Mouse (Mus musculus): Measurements from ENCODE around the gene Lsg1. TPM values are rescaled to one million over a fixed set of nuclear protein-coding genes. Genes with fewer than 3 reads are reported as not detected.
A peak's percentile ranks its signal among the peaks of the same experiment; 100 is the strongest.

The Lsg1 gene
- polyA plus RNA-seq, 1 experiment: 0.39 TPM

- Histone ChIP-seq H3K9me3 (ENCODE audit: control insufficient read depth, low read length) (peaks cover 7% of the 10 kb centered on the region; the same call in 1 of the 2 replicates), H3K36me3 (ENCODE audit: control insufficient read depth) (no peaks in the 10 kb centered on the region), H3K4me3 (replicated peaks) (no peak overlapping the region), H3K27me3 (ENCODE audit: control insufficient read depth) (peaks cover 54% of the 10 kb centered on the region), H3K4me1 (ENCODE audit: control insufficient read depth) (peaks cover 6% of the 10 kb centered on the region)
- no peak for TF ChIP-seq GATA1 (IDR thresholded peaks at IDR 0.05; ENCODE audit: low read length)
- no peak for TF ChIP-seq TAL1 (IDR thresholded peaks at IDR 0.05; ENCODE audit: low read length)
Observed at GRCm38 (mm10) chr16:30602684-30603530, 15.5 kb upstream of the Lsg1 start.

GRCm38 (mm10) chr16:30601946-30602345 is 14.6 kb upstream of the Lsg1 start:
- Histone ChIP-seq H3K4me1 (ENCODE audit: control insufficient read depth) (peaks cover 11% of the 10 kb centered on the region), H3K9me3 (ENCODE audit: control insufficient read depth, low read length) (peaks cover 7% of the 10 kb centered on the region; the same call in 1 of the 2 replicates), H3K4me3 (replicated peaks) (no peak overlapping the region), H3K36me3 (ENCODE audit: control insufficient read depth) (no peaks in the 10 kb centered on the region), H3K27me3 (ENCODE audit: control insufficient read depth) (peaks cover 64% of the 10 kb centered on the region)
- TF ChIP-seq GATA1 (IDR thresholded peaks at IDR 0.05; ENCODE audit: low read length) (no peak), TAL1 (IDR thresholded peaks at IDR 0.05; ENCODE audit: low read length) (no peak)

- peaks cover 11% of the 10 kb centered on the region for H3K4me1 ChIP-seq (ENCODE audit: control insufficient read depth)
- TF ChIP-seq GATA1 (IDR thresholded peaks at IDR 0.05; ENCODE audit: low read length) (no peak), TAL1 (IDR thresholded peaks at IDR 0.05; ENCODE audit: low read length) (no peak)
- peaks cover 71% of the 10 kb centered on the region for H3K27me3 ChIP-seq (ENCODE audit: control insufficient read depth)
- peaks cover 7% of the 10 kb centered on the region; the same call in 1 of the 2 replicates for H3K9me3 ChIP-seq (ENCODE audit: control insufficient read depth, low read length)
- H3K4me3 ChIP-seq (replicated peaks): peak overlapping the region; percentile 44
- H3K36me3 ChIP-seq (ENCODE audit: control insufficient read depth): no peaks in the 10 kb centered on the region
Observed at GRCm38 (mm10) chr16:30601046-30601832, 13.8 kb upstream of the Lsg1 start.

GRCm38 (mm10) chr16:30600431-30601045 is 13.1 kb upstream of the Lsg1 start:
- Histone ChIP-seq H3K27me3 (ENCODE audit: control insufficient read depth) (peaks cover 75% of the 10 kb centered on the region), H3K4me1 (ENCODE audit: control insufficient read depth) (peaks cover 11% of the 10 kb centered on the region), H3K4me3 (replicated peaks) (peak overlapping the region; percentile 44), H3K36me3 (ENCODE audit: control insufficient read depth) (no peaks in the 10 kb centered on the region), H3K9me3 (ENCODE audit: control insufficient read depth, low read length) (peaks cover 7% of the 10 kb centered on the region; the same call in 1 of the 2 replicates)
- no peak for TF ChIP-seq GATA1 (IDR thresholded peaks at IDR 0.05; ENCODE audit: low read length)
- no peak for TF ChIP-seq TAL1 (IDR thresholded peaks at IDR 0.05; ENCODE audit: low read length)

GRCm38 (mm10) chr16:30599491-30600268 is 12.3 kb upstream of the Lsg1 start, which contains the start of gene Fam43a:
TSS of gene Fam43a (plus strand) at chr16:30599723.
- Histone ChIP-seq H3K4me1 (ENCODE audit: control insufficient read depth) (peaks cover 11% of the 10 kb centered on the region), H3K9me3 (ENCODE audit: control insufficient read depth, low read length) (peaks cover 7% of the 10 kb centered on the region; the same call in 1 of the 2 replicates), H3K27me3 (ENCODE audit: control insufficient read depth) (peaks cover 78% of the 10 kb centered on the region), H3K4me3 (replicated peaks) (peak within 1 kb of the TSS; percentile 56), H3K36me3 (ENCODE audit: control insufficient read depth) (no peaks in the 10 kb centered on the region)
- TF ChIP-seq TAL1 (IDR thresholded peaks at IDR 0.05; ENCODE audit: low read length): no peak
- no peak for TF ChIP-seq GATA1 (IDR thresholded peaks at IDR 0.05; ENCODE audit: low read length)

- no peaks in the 10 kb centered on the region for H3K36me3 ChIP-seq (ENCODE audit: control insufficient read depth)
- peaks cover 7% of the 10 kb centered on the region; the same call in 1 of the 2 replicates for H3K9me3 ChIP-seq (ENCODE audit: control insufficient read depth, low read length)
- peaks cover 63% of the 10 kb centered on the region for H3K27me3 ChIP-seq (ENCODE audit: control insufficient read depth)
- peaks cover 11% of the 10 kb centered on the region for H3K4me1 ChIP-seq (ENCODE audit: control insufficient read depth)
- no peak overlapping the region for H3K4me3 ChIP-seq (replicated peaks)
- no peak for TF ChIP-seq GATA1 (IDR thresholded peaks at IDR 0.05; ENCODE audit: low read length)
- TF ChIP-seq TAL1 (IDR thresholded peaks at IDR 0.05; ENCODE audit: low read length): no peak
Observed at GRCm38 (mm10) chr16:30596959-30597681, 9.7 kb upstream of the Lsg1 start.

- no peak overlapping the region for H3K4me3 ChIP-seq (replicated peaks)
- TF ChIP-seq TAL1 (IDR thresholded peaks at IDR 0.05; ENCODE audit: low read length) (no peak), GATA1 (IDR thresholded peaks at IDR 0.05; ENCODE audit: low read length) (no peak)
- H3K36me3 ChIP-seq (ENCODE audit: control insufficient read depth): no peaks in the 10 kb centered on the region
- H3K9me3 ChIP-seq (ENCODE audit: control insufficient read depth, low read length): peaks cover 7% of the 10 kb centered on the region; the same call in 1 of the 2 replicates
- peaks cover 8% of the 10 kb centered on the region for H3K4me1 ChIP-seq (ENCODE audit: control insufficient read depth)
- H3K27me3 ChIP-seq (ENCODE audit: control insufficient read depth): peaks cover 52% of the 10 kb centered on the region
Observed at GRCm38 (mm10) chr16:30595835-30596557, 8.6 kb upstream of the Lsg1 start.

All from erythroblast, embryonic 14.5 days (primary cell).